Mouse (Mus musculus) spleen, embryonic (tissue): ENCODE results near the gene 1700022I11Rik.
"Not testable (repeated sequence)": the region's sequence is repeated elsewhere in the genome, so short reads cannot be mapped to it uniquely, and the experiment has no call there.

ENCODE experiments used
- CTCF ChIA-PET: fragments of 350-600 bp; sonication (Branson Sonifier 250); formaldehyde crosslinking; loops from one replicate; lab custom pipeline; 2022; lab: Charles Lee

Gene 1700022I11Rik

DNA sequence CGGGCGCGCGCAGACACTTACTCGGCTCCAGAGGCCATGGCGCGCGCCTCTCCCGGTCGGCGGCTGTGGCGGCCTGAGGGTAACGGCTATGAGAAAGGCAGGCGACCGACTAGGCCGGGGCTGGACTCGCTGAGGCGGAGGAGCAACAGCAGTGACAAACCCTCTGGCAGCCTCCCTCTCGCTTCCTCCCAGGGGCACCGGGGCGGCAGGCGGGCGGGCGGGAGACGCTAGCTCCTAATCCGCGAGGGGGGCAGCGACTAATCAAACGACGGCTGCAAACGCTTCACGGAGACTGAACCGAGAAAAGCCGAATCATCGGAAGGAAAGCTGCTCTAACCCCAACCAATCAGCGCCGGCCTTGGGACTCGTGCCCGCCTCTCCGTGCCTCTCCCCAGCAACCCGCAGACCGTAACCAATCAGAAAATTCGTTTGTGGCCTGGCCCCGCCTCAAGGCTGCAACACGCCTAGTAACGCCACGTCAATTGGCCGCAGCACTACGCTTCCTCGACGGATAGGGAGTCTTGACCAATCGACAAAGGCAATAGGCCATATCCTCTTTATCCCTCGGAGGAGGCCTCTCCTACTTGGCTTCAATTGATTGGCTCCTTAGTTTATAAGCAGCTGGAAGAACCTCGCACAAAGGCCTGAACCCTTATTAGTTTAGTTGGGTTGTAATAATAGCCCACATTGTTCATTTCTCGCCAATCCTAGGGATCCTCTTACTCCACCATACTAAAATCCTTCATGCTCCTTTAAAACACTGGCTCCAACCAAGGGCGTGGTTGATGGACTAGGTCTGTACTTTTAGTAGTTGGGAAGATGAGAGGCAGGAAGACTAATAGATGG is 31.0 kb downstream of the 1700022I11Rik start, which contains the start of gene Vcp:
TSS of gene Vcp (minus strand) at position 367 of the 846 bp plus-strand sequence.
- CTCF ChIA-PET: not testable (repeated sequence)

- CTCF ChIA-PET: interaction anchor here (0.6 kb wide), 1 partner anchor 1702 kb away, joined by 3 read pairs; no protein-coding TSS in a partner anchor
Measured at GRCm38 (mm10) chr4:43001272-43001671, 31.9 kb downstream of the 1700022I11Rik start.

- CTCF ChIA-PET: interaction anchor here (0.5 kb wide), 1 partner anchor 38 kb away, joined by 3 read pairs; no protein-coding TSS in a partner anchor
Measured at GRCm38 (mm10) chr4:43002756-43003439, 33.5 kb downstream of the 1700022I11Rik start.

DNA sequence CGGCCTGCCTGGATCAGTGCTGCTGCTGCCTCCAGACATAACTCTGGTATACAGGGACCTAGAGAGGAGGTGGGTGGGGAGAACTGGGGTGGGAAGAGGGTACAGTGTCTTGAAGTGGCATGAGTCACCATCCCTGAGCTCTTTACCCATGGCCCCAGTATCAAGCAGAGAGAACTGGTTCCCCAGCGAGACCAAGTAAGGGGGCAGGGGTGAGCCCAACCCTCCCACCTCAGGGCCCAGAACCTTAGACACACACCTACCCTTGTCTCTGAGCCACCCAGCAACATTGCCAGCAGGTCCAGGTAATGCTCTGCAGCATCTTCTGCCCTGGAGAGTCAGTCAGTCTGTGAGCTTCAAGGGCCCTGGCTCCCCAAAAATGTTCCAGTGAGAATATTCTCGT is 35.5 kb downstream of the 1700022I11Rik start:
- CTCF ChIA-PET: no interaction called here

- CTCF ChIA-PET: no interaction called here
Measured at GRCm38 (mm10) chr4:43005765-43006164, 36.4 kb downstream of the 1700022I11Rik start.

- CTCF ChIA-PET: interaction anchor here (0.7 to 1.1 kb wide), 2 partner anchors 15 to 1935 kb away, joined by 3 to 5 read pairs; partner anchors contain the start of gene Pigo
Measured at GRCm38 (mm10) chr4:43010161-43011038, 41.0 kb downstream of the 1700022I11Rik start, which contains the start of gene Fancg. Gene Fancg, minus strand, starts transcription at chr4:43010506.

- CTCF ChIA-PET: no interaction called here
Measured at GRCm38 (mm10) chr4:43012091-43012490, 42.7 kb downstream of the 1700022I11Rik start.

DNA sequence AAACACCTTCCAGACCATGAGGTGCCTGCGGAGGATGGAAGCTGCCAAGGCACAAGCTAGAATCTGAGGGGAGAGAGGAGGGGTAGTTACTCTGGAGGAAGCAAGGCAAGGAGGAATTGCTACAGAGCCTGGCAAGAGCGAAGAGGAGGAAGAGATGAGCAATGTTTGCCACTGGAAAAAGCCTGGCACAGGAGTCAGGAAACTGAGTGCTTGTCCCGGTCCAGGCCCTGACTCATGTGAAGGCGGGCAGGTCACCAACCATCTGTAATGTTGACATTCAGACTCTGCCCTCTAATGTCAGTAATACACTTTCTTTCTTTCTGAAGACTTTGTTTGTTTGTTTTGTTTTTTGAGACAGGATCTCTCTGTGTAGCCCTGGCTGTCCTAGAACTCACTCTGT is 48.8 kb downstream of the 1700022I11Rik start:
- CTCF ChIA-PET: no interaction called here

GRCm38 (mm10) chr4:43019176-43019575 is 49.8 kb downstream of the 1700022I11Rik start:
- CTCF ChIA-PET: no interaction called here

DNA sequence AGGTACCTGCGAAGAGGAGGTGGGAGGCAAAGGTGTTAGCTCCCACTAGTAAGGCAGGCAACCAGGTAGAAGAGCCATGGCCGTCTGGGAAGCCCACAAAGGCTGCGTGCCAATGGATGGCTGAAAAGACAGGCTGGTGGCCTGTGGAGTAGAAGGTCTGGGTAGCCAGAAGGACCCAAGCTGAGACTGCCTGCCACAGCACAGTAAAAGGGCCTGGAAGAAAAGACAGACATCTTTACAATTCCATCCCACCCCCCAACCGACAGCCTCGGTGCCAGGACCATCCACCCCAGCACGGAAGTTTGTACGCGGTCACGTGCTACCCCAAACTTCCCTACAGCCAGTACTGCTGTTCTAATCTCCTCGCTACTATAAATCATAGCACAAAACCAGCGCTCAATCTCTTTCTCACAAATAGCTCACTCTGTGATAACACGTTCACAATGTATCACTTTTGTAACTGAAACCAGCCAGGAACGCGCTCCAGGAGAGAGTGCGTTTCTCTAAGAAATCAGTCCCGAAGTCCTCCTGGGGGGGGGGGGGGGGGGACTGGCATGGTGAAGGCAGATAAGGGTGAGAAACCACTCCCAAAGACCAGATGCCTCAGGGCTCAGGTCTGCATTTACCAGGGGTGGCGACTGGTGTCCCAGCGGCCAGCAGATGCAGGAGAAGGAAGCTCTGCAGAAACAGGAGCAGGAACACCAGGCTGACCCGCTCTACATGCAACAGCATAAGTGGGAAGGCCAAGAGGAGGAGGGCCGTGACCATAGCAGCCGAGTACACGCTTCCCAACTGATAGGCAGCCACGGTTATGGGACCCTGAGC is 50.4 kb downstream of the 1700022I11Rik start:
- CTCF ChIA-PET: interaction anchor here (0.6 kb wide), 1 partner anchor 142 kb away, joined by 6 read pairs; no protein-coding TSS in a partner anchor

DNA sequence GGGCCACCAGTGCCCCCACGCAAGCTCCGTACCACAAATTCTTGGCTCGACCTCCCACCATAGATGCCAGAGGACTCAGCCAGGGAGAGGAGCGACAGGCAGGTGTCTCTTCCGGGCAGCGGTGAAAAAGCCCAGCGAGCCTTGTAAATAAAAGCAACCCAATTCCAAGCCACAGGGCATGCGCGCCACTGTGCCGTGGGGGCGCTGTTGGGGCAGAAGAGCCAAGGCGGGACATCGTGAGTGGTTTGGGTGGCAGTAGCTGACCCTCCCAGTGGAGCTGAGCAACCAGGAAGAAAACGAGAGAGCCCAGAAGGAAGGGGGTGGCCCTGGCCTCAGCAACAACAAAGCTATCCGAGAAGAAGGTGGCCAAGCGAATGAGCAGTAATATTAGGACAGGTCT is 51.5 kb downstream of the 1700022I11Rik start:
- CTCF ChIA-PET: interaction anchor here (0.7 kb wide), 1 partner anchor 22 kb away, joined by 4 read pairs; no protein-coding TSS in a partner anchor

DNA sequence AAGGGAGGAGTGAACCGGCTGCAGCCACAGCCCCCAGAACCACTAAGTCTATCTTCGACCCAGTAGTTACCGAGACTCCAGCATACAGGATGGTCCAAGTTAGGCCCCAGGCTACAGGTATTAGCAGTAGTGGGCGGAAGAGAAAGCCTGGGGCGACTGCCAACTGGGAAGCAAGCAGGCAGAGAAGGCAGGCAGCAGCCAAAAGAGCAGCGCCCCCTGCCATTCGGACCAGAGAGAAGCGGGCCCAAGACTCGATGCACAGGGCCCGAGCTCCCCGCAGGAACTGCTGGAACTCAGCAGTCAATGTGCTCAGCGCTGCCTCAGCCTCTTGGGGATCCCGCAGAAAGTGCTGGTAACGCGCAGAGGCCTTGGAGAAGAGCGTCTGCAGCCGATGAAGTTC is 51.9 kb downstream of the 1700022I11Rik start:
- CTCF ChIA-PET: interaction anchor here (0.7 kb wide), 1 partner anchor 23 kb away, joined by 4 read pairs; no protein-coding TSS in a partner anchor

DNA sequence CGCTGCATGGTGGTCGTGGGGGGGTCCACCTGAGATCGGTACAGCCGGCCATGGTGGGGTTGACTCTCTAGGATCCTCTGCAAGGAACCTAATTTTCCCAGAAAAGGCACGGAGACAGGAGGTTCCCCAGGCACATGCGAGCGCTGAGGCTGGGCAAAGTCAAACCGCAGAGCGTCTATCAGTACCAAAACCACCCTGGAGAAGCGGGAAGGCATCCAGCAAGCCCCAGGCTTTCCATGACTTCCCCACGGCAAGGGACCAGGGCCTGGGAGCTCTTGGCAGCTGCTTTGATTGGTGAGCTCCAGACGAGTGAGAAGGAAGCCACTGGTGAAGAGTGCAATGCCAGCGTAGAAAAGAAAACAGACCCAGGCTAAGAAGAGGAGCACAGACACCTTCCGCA is 55.3 kb downstream of the 1700022I11Rik start:
- CTCF ChIA-PET: interaction anchor here (0.7 to 1.2 kb wide), 2 partner anchors 15 to 16 kb away, joined by 3 read pairs; partner anchors contain the start of gene Fancg

GRCm38 (mm10) chr4:43025084-43025960 is 55.9 kb downstream of the 1700022I11Rik start, which contains the start of gene Pigo:
Gene Pigo, minus strand, starts transcription at chr4:43025819.
- CTCF ChIA-PET: interaction anchor here (1.2 kb wide), 1 partner anchor 16 kb away, joined by 3 read pairs; the partner anchor contains the start of gene Fancg

- CTCF ChIA-PET: no interaction called here
Measured at GRCm38 (mm10) chr4:43029121-43029520, 59.7 kb downstream of the 1700022I11Rik start.

DNA sequence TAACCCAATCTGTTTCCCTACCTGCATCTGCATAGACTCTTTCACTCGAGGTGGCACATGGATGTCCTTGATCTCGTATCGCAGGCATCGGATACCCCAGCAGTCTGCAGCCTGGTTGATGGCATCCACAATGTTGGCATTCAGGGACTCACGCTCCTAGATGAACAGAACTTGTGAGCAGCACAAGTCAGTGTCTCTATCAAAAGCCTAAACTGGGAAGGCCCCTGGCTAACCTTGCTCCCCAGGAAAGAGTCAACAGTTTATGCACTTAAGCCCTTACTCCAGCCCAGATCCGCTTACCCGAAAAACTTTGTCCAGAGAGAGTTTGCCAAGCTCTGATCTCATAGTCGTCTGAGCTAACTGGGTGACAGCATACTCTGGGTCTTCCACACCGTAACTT is 60.3 kb downstream of the 1700022I11Rik start:
- CTCF ChIA-PET: interaction anchor here (0.7 kb wide), 1 partner anchor 11 kb away, joined by 3 read pairs; no protein-coding TSS in a partner anchor

DNA sequence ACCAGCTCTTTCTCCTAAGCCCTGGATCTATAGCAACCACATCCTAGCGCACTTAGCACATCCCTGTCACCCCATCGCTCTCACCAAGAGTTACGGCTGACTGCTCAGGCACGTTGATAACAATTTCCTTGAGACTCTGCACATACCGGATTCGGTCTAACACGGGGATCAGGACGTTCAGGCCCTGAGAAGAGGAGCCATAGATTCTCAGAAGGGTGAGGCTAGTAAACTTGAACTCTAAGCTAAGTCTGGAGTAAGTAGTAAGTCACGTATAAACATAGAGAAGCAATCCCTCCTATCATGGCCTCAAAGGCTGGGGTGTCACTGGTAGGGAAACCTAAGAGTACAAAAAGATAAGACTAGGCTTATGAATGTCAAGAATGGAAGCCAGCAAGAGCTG is 60.9 kb downstream of the 1700022I11Rik start:
- CTCF ChIA-PET: interaction anchor here (0.7 kb wide), 1 partner anchor 10 kb away, joined by 3 read pairs; no protein-coding TSS in a partner anchor

DNA sequence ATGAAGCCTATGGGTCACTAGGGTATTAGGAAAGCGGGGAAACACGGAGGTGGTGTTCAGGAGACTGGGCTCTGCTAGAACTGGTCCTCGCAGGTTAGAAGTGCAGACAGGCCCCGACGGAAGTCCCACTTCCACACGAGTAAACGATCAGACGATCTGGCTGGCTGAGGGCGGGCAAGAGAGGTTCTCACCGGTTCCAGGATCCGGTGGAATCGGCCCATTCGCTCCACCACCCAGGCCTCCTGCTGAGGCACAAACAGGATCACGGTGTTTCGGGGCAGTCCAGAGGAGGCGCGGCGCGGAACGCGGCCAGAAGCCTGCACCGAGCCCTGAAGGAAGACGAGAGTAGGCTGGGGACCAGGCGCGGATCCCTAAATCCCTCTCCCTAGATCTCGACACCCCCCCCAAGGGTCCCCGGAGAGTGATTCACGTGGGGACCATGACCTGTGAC is 61.4 kb downstream of the 1700022I11Rik start:
- CTCF ChIA-PET: interaction anchor here (1.8 kb wide), 1 partner anchor 9 kb away, joined by 8 read pairs; no protein-coding TSS in a partner anchor
